Mouse (Mus musculus) CH12.LX (cell line): Measurements from ENCODE around the gene Slc4a5.

Experiments used
- CTCF ChIP-seq, 2 experiments: IDR thresholded peaks in 1 of 2; conservative IDR thresholded peaks in 1 of 2; 2 replicates each; pipeline ENCODE4 v1.5.1; 2011 to 2012; ENCODE audit warnings: low read depth in 2 of 2, low read length in 2 of 2, improper control_type of control experiment in 1 of 2, inconsistent platforms in 1 of 2, mild to moderate bottlenecking in 1 of 2, moderate library complexity in 1 of 2
- EP300 ChIP-seq: IDR thresholded peaks from 2 replicates; pipeline ENCODE4 v1.6.1; 2011; ENCODE audit warnings: low read length, improper control_type of control experiment
- ETS1 ChIP-seq: conservative IDR thresholded peaks from 2 replicates; pipeline ENCODE4 v1.6.1; 2012; ENCODE audit warnings: low read depth, mild to moderate bottlenecking, inconsistent platforms, low read length, improper control_type of control experiment, moderate library complexity
- KAT2A ChIP-seq: IDR thresholded peaks from 2 replicates; pipeline ENCODE4 v1.6.1; 2012; ENCODE audit warnings: low read length, improper control_type of control experiment, inconsistent platforms; ENCODE audit not compliant: insufficient replicate concordance
- MAFK ChIP-seq: IDR thresholded peaks from 2 replicates; pipeline ENCODE4 v1.6.1; 2011; ENCODE audit warnings: low read length, improper control_type of control experiment; ENCODE audit not compliant: insufficient replicate concordance
- MAX ChIP-seq: IDR thresholded peaks from 2 replicates; pipeline ENCODE4 v1.6.1; 2011; ENCODE audit warnings: low read length, improper control_type of control experiment
- POLR2A ChIP-seq: IDR thresholded peaks from 2 replicates; pipeline ENCODE4 v1.6.1; 2011; ENCODE audit warnings: low read depth, mild to moderate bottlenecking, improper control_type of control experiment, low read length
- SMC3 ChIP-seq: IDR thresholded peaks from 2 replicates; pipeline ENCODE4 v1.6.1; 2011; ENCODE audit warnings: low read depth, low read length, improper control_type of control experiment
- TCF12 ChIP-seq: IDR thresholded peaks from 2 replicates; pipeline ENCODE4 v1.6.1; 2014; ENCODE audit warnings: low read depth, mild to moderate bottlenecking, inconsistent platforms, low read length, improper control_type of control experiment
- ZKSCAN1 ChIP-seq: IDR thresholded peaks from 2 replicates; pipeline ENCODE4 v1.6.1; 2012; ENCODE audit warnings: low read depth, inconsistent platforms, low read length, improper control_type of control experiment, borderline replicate concordance
- ZMIZ1 ChIP-seq: IDR thresholded peaks from 2 replicates; pipeline ENCODE4 v1.6.1; 2012; ENCODE audit warnings: low read depth, mild to moderate bottlenecking, inconsistent platforms, low read length, improper control_type of control experiment

DNA sequence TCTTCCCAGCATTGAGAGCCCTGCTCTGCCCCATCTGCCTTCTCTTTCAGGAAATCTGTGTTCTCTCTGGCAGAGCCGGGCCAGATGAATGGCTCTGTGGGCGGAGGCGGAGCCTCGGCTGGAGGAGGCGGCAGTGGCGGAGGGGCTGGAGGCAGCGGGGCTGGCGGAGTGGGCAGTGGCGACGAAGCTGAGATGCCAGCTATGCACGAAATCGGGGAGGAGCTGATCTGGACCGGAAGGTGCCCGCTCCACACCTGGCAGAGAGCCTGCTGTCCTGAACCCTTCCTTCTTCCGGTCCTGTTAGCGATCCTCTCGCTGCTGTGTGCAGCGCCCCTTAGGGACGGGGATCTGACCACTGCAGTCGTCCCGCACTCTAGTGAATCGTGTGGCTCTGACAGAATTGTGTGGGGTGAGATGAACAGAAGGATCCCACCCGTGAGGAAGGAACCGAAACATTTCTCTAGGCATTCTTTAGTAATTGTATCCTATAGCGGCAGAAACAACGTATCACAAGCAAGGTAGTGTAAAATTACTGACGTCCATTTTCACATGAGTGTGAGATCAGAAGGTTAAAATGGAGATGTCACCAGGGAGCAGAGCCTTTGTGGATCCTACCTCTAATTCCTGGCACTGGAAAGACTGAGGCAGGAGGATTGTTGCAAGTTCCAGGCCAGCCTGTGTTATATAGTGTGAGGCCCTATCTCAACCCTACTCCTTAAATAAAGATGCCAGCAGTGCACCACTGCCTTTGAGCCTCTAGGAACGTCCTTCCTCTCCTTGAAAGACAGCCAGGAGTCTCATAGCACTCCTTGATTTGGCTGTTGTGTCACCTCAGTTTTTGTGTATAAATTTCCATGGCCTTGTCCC is 48.7 kb downstream of the Slc4a5 start:
- TF ChIP-seq MAFK (no peak), SMC3 (peak; percentile 50), ETS1 (no peak), ZKSCAN1 (no peak), CTCF (conservative IDR thresholded peaks at IDR 0.05 in 1 of 2, IDR thresholded peaks at IDR 0.05 in 1 of 2; ENCODE audit: low read depth in 2 of 2, low read length in 2 of 2) (peak in 1 of 2 experiments; percentile 76; a peak in 2 of 4 replicates), TCF12 (peak; percentile 71), ZMIZ1 (peak; percentile 59; the same call in 1 of the 2 replicates), POLR2A (peak; percentile 67), MAX (peak; percentile 32), EP300 (0 out of 2 replicates have a peak, but pooled peaks have one; percentile 34), KAT2A (0 out of 2 replicates have a peak, but pooled peaks have one; percentile 21)
